Mouse (Mus musculus) cerebellum, postnatal 36 days (tissue): Measurements from ENCODE around the gene Kcna7.
"Not testable (repeated sequence)": the region's sequence is repeated elsewhere in the genome, so short reads cannot be mapped to it uniquely, and the experiment has no call there.

ENCODE experiments used
- DNase-seq, 2 experiments: peaks; one replicate each; pipeline ENCODE4 v3.0.0; 2021 to 2022; ENCODE audit warnings: mixed read lengths in 2 of 2

Kcna7 gene

DNA sequence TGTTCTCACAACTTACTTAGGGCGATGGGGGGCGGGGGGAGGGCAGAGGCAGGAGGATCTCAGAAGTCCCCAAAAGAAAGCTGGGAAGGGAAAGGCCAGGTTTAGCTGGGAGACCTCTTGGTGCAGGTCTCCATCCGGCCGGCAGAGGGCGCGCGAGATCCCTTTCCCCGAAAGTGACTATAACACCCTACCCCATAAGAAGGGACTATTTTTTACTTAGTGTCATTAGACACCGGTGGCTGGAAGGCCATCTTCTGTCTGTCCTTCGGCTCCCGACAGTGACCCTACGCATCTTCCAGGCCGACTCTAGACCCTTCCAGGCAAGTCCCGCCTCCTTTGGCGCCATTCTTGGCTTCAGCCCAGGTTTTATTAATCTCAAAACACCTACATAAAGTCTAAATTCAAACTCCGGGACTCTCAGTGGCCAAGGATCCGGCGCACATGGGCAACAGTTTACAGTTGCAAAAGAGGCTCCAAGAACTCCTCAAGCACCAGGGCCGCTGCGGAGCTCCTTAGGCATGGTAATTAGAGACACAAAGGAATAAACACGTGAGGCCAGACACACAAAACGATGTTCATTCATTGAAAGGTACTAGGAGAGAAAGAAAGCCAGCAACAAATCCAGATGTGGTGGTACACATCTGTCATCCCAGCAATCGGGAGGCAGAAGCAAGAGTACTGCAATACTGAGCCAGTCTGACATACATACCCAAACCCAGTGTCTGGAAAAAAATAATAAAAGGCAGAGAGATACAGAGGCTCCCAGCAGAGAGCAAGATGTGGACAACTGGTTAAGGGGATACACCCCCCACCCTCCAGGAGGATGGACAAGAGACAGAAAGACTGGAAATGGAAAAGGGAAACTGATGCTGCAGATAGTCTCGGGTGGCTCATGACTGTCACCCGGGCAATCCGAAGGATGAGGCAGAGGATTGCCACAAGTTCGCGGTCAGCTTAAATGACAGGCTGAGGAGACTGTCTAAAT, at the start of gene Kcna7:
Gene Kcna7, plus strand, starts transcription at position 563 of the 985 bp plus-strand sequence.
- DNase-seq = peak; percentile 70 to 74

DNA sequence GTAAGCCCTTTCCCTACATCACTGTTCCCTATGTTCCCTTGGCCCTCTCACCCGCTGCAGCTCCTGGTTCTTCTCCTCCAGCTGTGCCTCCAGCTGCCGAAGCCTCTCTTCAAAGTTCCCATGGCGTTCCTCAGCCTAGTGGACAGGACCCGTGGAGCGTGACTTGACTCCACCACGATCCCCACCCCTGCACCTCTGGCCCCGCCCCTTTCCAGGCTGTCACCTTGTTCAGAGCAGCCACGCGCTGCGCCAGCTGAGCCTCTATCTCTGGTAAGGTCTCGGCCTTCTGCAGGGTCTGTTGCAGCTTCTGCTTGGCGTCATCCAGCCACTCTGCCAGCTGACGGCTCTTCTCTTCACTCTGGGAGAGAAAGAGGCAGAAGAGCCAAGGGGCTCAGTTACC, 49.4 kb upstream of the Kcna7 start:
- DNase-seq = no peak

DNA sequence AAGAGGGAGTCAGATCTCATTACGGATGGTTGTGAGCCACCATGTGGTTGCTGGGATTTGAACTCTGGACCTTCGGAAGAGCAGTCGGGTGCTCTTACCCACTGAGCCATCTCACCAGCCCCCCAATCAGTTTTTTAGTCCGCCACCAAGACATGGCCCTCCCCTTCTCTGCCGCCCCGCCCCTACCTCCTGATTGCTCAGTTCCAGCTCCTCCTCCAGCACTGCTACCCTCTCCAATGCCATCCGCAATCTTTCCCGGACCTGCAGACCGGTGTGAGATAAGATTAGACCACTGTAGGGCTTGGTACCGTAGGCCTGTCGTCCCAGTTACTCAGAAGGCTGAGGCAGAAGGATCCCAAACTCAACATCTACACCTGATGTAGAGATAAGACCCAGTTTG, 46.4 kb upstream of the Kcna7 start:
- not testable (repeated sequence) for DNase-seq

DNA sequence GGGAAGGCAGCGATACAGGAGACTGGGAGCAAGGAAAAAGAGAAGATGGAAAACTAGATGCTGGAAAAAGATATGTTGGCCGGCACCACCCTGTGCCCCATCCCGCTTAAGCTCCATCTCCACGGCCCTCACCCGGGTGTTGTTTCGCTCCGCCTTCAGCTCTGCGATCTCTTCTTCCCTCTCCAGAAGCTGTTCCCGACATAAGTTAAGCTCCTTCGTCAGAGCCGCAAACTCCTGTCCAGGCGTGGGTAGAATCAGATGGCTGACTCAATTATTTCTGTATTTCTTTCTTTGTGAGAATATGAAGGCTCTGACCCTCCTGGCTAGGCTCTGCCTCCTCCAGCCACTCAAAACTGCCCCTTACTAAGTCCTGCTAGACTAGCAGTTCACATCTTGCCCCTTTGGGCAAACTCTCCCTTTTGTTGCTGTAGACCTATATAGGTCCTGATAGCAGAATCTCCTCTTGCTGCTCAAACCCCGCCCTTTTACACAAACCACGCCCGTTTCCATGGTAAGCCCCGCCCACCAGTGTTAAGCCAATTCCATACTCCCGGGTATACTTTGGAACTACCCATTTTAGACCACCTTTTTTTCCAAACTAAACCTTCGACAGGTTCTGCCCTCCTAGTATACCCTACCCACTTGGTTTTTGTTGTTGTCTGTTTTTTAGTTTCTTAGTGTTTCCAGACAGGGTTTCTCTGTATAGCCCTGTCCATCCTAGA, 44.9 kb upstream of the Kcna7 start:
- no peak for DNase-seq

DNA sequence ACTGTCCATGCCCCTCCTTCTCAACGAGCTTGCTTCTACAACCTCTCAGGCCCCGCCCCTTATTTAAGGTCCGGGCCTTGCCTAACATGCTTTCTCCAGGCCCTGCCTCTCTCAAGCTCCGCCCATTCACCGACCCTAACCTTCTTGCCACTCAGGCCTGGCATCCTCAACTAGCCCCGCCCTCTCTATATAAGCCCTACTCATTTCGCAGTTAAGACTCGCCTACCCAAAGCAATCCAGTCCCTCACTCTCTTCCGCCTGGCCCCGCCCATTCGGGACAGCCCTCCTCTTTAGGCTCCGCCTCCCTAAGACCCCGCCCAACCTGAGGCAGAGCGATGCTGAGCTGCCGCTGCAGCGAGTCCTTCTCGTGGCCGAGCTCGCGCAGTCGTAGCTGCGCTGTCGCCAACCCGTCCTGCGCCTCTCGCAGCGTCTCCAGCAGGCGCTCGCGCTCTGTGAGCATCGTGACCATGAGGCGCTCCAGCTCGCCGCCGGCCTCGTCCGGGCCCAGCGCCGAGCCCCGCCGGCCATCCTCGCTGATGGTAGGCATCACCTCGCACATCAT, 44.1 kb upstream of the Kcna7 start:
- DNase-seq = peak; percentile 82 to 86

DNA sequence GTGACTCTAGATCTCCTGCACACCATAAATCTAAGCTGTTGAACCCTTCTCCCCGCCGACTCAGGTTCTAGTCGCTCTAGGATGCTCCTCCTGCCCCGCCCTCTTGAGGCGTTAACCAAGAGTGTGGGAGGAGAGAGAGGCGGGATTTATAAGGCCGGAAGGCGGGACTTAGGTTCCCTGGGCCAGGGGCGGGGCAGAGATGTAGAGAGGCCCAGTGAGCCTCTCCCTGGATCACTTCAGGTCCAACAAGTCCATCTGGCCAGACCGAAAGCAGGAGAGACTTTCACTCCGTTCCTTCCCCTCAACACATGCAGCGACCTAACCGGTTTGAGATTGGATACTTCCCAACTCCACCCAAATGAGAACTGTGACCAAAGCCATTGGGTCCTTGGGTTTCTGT, 42.7 kb upstream of the Kcna7 start:
- peak; percentile 70 to 77 for DNase-seq

DNA sequence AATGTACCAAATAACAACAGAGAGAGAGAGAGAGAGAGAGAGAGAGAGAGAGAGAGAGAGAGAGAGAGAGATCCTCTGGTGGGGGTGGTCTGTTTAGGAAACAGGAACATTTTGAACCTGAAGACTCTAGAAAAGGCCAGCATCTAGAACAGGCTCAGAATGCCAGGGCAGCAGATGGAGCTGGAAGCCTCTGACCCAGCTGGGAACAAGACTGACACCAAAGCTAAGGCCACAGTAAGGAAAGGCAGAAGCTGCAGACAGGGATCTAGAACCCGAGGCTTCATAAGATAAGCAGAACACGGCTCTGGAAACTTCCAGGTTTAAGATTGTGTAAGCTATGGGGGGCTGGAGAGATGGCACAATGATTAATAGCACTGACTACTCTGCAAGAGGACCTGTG, 41.5 kb upstream of the Kcna7 start:
- peak in 1 of 2 experiments; percentile 36 for DNase-seq

DNA sequence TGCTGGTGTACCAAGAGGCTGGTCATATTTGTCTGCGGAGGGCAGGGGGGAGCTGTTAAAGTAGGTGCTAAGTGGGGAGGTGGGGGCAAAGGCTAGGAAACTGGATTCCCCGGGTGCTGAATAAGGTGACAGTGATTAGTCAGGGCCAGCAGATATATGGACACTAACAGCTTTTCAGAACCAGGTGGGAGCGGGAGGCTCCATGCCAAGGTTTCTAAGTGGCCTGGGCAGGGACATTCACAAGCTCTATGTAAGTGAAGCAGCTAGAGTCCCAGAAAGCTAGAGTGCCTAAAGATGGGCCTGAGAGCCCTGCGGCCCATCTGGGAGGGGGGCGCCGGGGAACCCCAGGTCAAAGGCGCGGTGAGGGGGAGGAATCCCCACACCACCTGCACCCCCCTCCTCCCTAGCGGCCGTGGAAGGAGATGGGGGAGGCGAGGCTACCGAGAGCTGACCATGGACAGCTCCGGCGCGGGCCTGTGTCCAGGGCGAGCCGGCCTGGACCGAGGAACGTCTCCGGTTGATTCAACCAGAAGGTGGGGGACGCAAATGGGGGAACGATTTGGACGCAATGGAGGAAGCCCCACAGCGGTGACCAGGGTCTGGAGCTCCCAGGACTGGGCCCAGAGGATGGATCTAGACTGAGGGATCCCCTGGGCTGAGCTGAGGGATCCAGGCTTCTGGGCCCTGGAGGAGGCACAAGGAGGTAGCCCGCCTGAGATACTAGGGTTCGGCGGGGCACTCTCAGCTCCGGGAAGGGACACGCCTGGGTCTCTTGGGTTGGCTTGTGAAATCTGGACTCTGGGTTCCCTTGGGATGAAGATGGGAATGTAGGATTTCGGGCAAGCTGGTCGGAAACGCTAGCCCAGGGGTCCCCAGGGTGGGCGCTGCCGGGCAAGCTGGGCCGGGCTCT, 39.5 kb upstream of the Kcna7 start:
- peak; percentile 65 to 66 for DNase-seq

DNA sequence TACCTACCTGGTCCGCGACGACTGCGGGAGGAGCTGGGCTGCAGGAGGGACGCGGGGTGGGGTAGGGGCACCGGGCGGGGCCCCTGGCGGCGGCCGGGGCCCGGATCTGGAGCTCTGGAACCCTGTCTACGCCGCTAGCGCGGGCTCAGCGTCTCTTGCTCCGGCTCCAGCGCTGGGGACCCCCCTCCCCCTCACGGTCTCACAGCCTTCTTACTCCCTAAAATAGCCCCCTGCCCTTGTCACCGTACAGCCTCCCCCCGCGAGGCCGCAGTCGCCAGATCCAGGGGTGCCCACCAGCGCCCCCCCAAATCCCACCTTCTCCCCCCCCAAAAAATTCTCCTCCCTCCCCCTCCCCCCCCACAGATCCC, 38.8 kb upstream of the Kcna7 start, which contains the start of gene Ppfia3:
Gene Ppfia3, minus strand, starts transcription at position 368 of the 368 bp plus-strand sequence.
- no peak for DNase-seq

DNA sequence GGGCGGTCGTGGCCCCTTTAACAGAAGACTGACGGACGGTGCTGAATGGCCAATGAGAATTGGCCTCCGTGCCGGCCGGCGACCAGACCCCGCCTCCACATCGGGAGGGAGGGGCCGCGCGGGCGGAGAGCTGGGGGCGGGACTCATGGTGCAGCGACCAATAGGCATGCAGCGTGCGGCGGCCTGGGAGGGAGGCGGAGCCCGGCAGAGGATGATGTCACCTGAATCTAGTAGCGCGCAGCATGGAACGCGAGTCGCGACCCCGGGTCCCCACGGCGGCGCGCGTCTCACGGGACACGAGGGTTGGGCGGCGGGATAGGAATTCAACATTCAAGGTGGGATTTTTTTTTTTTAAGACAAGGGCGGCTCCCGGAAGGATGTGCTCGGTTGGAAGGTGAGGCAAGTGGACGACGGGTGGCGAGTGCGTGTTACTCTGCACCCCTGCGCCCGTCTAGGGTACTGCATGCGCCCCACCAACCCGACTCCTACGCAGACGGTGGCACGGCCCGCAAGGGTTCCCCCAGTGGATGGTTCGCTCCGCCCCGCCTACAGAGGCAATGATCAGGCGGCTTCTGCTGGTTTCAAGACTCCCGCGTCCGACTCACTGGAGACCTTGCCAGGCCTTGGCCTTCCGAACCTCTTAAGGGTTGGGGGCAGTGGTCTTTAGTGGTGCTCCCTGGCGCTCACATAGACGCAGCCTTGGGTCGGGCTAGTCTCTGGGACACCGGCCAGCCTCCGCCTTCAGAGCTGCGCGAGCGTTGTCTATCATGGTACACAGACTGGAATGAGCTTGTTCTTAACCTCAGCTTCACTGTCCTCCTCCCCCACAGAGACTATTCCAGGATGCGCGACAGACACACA, 38.2 kb upstream of the Kcna7 start:
- DNase-seq = peak; percentile 97 to 99

DNA sequence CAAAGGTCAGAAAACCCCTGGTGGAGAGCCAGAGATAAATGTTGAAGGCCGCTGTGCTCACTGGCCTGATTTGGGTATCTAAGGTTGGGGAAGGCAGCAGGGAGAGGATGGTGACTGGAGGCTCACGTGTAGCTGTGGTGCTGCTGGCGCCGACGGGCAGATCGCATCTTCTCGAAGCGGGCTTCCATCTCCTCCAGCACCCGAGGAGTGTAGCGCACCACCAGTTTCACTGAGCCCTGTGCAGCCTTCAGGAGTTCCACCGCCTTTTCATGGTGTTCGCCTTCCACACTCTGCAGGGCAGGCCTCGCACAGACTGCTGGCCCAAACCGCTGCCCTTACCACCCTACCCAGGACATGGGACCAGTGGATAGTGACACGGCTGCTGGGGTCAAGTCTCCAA, 37.3 kb upstream of the Kcna7 start:
- peak in 1 of 2 experiments; percentile 26 for DNase-seq

DNA sequence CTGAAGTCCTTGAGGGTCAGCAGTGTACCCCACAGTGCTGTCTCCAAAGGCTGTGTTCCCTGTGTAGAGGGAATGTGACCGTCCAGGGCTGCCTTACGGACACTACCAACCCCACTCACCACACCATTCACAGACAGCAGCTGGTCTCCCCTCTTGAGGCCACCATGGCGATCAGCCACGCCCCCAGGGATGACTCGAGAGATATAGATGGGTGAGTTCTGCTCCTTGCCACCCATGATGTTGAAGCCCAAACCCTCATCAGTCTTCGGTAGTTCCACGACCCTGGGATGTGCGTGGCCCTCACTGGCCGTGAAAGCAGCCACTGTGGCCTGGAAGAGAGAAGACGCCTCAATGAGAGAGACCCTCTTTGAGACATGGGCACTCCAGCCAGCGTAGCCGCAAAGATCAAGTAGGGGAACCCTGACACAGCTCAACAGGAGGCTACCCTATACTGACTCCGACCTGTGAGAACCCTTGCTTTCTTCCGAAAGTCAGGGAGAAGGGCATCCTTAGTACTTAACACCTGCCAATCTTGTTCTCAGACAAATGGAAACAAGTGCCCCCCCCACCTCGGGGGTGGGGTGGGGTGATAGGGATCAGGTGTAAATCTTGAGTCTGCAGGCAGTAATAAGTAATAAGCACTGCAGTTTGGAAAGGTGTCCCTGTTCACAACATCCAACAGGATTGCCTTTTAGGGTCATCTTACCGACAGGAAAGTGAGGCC, 36.3 kb upstream of the Kcna7 start:
- DNase-seq = no peak

DNA sequence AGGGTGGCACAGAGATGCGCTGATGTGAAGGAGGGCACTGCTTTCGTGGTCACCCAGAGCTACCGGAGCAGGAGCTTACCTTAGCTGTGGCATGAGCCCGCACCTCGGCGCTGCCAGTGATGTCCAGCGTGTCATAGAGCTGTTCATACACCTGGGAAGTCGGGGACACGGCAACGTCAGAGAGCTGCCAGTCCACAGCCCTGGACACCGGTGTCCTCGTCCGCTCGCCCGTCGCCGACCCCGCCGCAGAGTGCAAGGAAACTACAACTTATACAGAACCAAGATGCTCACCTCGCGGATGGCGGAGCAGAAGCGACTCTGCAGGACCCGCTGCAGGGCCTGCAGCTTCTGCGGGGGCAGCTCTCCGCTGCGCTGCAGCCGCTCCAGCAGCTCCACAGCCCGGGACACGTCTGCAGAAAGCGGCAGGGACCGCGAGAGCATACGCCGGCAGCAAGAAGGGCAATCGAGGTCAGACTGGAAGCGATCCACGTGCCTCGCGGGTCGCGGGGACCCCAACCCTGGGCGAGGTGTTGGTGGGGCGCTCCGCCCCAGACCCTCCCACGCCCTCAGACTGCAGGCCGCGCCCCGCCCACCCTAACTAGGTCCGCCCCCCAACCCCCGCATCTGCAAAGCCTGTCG, 35.5 kb upstream of the Kcna7 start:
- peak in 1 of 2 experiments; percentile 40 for DNase-seq

DNA sequence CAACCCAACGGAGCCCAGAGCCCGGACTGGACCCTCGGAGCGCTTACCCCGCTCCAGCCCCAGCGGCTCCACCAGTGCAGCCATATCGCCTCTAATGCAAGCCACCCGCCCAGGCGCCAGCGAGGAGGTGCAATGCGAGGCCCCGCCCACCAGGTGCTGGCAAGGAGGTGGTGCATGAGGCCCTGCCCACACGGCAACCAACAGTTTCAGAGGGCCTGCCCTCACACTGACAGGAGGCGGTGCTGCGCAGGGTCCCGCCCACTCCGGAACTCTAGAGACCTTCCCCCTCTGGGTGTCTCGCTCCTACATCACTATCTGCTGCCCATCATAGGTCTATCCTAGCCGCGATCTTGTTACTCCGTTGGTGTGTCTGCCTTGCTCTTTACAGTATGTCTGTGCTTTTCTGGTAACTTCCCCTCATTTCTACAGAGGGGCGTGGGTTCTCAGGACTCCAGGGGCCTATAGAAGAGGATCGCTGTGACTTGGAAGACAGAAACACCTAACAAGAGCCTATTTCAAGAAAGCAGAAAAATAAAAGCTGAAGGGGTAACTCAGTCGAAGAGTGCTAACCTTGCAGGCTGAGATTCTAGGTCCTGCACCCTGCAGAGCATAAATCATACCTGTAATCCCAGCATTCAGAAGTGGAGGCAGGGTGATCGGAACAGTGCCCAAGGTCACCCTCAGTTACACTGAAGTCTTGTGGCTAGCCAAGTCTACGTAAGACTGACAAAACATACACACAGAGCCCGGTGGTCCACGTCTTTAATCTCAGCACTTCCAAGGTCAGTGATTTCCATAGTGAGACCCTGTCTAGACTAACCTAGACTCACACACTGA, 34.8 kb upstream of the Kcna7 start, which contains the start of gene Lin7b:
Gene Lin7b, minus strand, starts transcription at position 109 of the 837 bp plus-strand sequence.
- DNase-seq = peak; percentile 83 to 88

DNA sequence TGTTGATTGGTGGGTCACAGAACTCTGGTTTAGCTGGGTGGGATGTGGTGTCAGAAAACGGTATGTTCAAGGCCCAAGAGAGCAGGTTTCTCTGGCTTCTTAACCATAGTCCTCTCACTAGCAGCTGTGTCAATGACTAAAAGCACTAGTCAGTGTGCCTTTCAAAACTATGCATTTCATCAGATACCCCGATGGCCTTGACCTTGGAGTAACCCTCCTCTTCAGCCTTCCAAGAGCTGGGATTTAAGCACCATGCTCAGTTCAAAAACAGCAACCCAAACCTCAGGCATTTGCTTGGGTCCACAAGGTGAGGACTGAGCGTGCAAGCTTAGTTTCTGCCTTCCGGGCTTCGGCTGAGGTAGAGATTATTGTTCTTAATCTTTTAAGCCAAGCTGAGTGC, 33.1 kb upstream of the Kcna7 start:
- no peak for DNase-seq

DNA sequence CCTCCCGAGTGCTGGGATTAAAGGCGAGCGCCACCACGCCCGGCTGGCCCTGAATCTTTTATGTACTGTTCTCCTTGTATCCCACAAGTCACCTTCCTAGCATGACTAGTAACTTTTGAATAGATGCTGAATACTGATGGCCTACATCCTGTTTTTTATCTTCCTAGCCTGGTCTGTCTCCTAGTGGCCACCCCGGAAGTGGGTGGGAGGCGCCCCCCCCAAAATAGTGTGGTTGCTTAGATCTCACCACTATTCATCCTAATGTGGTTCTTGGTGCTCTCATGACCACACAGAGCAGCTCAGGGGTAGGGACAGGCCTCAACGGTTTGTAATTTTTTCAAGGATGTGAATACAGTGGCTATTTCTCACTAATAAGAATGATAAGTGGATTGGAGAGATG, 30.8 kb upstream of the Kcna7 start:
- DNase-seq = no peak

DNA sequence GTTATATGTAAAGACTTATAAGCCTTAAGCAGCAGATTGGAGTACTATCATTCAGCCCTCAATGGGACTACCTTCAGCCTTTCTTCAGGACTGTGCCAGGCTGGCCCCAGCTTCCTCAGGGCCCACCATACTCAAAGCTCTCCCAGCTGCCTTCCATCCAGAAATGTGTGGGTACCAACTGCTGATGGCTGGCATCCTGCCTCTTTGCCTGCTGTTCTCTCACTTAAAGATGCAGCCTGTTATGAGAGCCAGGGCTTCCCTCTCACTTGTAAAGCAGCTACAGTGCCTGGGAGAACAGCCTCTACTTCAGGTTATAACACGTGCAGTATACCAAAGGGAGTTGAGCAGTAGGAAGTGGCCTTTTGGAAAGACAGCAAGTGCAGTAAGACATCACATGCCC, 29.4 kb upstream of the Kcna7 start:
- no peak for DNase-seq

DNA sequence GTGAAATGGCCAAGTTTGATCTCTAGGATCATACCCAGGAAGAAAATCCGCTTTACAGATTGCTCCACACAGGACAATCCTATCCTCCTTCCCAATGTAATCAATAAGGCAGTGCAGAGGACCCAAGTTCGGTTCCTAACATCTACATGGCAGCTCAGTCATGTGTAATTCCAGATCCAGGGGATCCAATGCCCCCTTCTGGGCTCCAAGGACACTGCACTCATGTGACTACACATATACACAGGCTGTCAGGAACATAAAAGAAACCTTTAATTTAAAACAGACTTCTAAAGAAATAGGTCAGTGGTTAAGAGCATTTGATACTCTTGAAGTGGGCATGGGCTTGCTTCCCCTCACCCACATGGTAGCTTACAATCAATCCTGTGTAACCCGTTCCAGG, 19.4 kb upstream of the Kcna7 start:
- DNase-seq = no peak

DNA sequence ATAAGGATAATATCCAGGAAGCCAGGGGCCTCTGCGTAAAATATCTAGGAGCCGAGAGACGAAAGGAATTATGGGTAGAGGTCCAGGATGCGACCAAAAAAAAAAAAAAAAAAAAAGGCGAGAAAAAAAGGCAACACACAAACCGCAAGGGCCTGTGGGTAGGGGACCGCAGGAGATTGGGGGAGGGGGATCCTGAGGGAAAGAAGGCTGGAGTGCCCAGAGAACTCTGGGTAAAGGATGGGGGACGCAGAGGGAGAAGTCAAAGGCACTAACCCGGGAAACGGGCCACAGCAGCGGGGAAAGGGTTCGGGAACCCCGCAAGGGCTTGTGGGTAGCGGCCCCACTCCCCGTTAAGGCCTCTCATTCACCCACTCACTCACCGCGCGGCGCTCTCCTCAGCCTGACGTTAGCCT, 10.3 kb upstream of the Kcna7 start:
- DNase-seq = no peak
